Mouse (Mus musculus) embryonic fibroblast, embryonic 13.5 days (primary cell): Measurements from ENCODE around the gene Theg.

ENCODE experiments used
- CTCF ChIP-seq: IDR thresholded peaks from 2 replicates; pipeline ENCODE4 v1.5.1; 2011; ENCODE audit warnings: mild to moderate bottlenecking, control low read depth, low read length, moderate library complexity, borderline replicate concordance; ENCODE audit not compliant: insufficient read depth
- POLR2A ChIP-seq: IDR thresholded peaks from 2 replicates; pipeline ENCODE4 v1.6.1; 2011; ENCODE audit warnings: low read depth, mild to moderate bottlenecking, control low read depth, low read length, moderate library complexity

DNA sequence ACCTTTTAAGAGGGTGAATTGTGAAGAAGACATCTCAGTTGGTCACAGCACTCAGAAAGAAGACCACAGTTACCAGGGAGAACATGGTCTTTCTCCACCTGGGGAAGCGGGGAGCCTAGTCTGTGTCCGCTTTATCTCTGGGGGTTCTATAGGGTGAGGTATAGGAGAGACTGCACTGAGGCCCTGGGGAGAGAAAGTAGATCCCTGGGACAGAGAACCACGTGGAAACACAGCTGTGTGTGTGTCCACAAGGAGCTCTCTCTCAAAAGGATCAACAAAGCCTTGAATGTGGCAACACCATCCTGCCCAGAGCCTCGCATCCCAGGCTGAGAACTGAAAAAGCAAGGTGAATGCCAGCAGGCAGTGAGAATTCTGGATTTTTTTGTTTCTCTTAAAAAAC lies 9.8 kb downstream of the Theg start:
- TF ChIP-seq POLR2A (no peak), CTCF (no peak)
